Mouse (Mus musculus): ENCODE measurements around the gene Mbd4. TPM values are rescaled to one million over a fixed set of nuclear protein-coding genes. Genes with fewer than 3 reads are reported as not detected.
"Not testable (repeated sequence)": the region's sequence is repeated elsewhere in the genome, so short reads cannot be mapped to it uniquely, and the experiment has no call there.

The Mbd4 gene
- polyA plus RNA-seq, 1 experiment from 2014 or later, result 36.2 TPM

- Histone ChIP-seq H3K36me3 (replicated peaks) (peaks cover 65% of the 10 kb centered on the region), H3K4me3 (no peak overlapping the region), H3K4me1 (no peaks in the 10 kb centered on the region), H3K9me3 (peaks cover 7% of the 10 kb centered on the region; the same call in 1 of the 2 replicates), H3K27ac (no peak overlapping the region), H3K27me3 (ENCODE audit: poor library complexity, severe bottlenecking) (no peaks in the 10 kb centered on the region)
- no peak for DNase-seq (ENCODE audit: extremely low spot score, low spot score)
These were observed 30.8 kb upstream of the Mbd4 start for GRCm38 (mm10) chr6:115884018-115884417.

DNA sequence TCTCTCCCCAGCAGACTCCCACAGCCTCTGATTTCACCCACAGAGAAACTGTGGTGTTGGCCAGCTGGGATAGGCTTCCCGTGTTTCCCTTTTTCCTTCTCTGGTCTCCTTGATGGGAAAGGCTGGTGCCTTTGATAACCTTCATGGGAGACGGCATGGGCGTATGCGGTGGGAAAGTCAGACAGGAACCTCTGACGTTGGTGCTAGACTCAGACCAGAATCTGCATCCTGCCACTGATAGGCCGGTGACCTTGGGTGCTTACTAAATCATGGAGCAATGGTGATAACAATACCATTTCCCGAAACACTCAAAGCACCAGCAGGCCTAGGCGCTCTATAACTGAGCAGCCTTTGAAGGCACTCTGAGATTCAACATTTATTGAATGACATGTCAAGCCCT is 27.6 kb upstream of the Mbd4 start:
- DNase-seq (ENCODE audit: extremely low spot score, low spot score), result no peak
- H3K36me3 ChIP-seq (replicated peaks), result peaks cover 66% of the 10 kb centered on the region
- 92% methylated on average over 8 of the region's 8 CpGs for WGBS
- no peaks in the 10 kb centered on the region for H3K27me3 ChIP-seq (ENCODE audit: poor library complexity, severe bottlenecking)
- no peak overlapping the region for H3K4me3 ChIP-seq
- no peak overlapping the region for H3K27ac ChIP-seq
- H3K4me1 ChIP-seq, result no peaks in the 10 kb centered on the region
- no peaks in the 10 kb centered on the region for H3K9me3 ChIP-seq

DNA sequence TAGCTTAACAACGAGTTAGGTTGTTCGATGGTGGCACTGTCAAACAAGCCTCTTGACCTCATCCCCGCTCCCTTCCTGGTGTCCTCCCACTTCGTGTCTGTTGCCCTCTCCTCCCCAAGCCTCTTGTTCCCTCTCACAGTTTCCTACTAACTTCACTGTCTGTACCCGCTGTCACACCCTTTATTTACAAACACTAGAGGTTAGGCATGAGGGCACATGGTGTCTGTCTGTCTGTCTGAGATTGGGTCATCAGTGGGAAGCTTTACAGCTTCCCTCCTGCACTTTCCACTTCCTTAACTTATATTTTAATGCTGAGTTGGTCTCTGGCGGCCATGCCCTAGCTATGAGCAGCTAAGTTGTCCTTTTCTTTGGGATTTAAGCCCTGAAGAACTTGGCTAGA is 26.6 kb upstream of the Mbd4 start:
- no peak overlapping the region for H3K27ac ChIP-seq
- no peaks in the 10 kb centered on the region for H3K4me1 ChIP-seq
- no peak for DNase-seq (ENCODE audit: extremely low spot score, low spot score)
- no peaks in the 10 kb centered on the region for H3K27me3 ChIP-seq (ENCODE audit: poor library complexity, severe bottlenecking)
- no peak overlapping the region for H3K4me3 ChIP-seq
- 87% methylated on average over 6 of the region's 6 CpGs for WGBS
- no peaks in the 10 kb centered on the region for H3K9me3 ChIP-seq
- peaks cover 65% of the 10 kb centered on the region for H3K36me3 ChIP-seq (replicated peaks)

- no peaks in the 10 kb centered on the region for H3K27me3 ChIP-seq (ENCODE audit: poor library complexity, severe bottlenecking)
- DNase-seq (ENCODE audit: extremely low spot score, low spot score), result no peak
- 85% methylated on average over 6 of the region's 6 CpGs for WGBS
- no peaks in the 10 kb centered on the region for H3K4me1 ChIP-seq
- peaks cover 60% of the 10 kb centered on the region for H3K36me3 ChIP-seq (replicated peaks)
- H3K27ac ChIP-seq, result no peak overlapping the region
- no peaks in the 10 kb centered on the region for H3K9me3 ChIP-seq
- H3K4me3 ChIP-seq, result no peak overlapping the region
These were observed 25.5 kb upstream of the Mbd4 start for GRCm38 (mm10) chr6:115878694-115879093.

DNA sequence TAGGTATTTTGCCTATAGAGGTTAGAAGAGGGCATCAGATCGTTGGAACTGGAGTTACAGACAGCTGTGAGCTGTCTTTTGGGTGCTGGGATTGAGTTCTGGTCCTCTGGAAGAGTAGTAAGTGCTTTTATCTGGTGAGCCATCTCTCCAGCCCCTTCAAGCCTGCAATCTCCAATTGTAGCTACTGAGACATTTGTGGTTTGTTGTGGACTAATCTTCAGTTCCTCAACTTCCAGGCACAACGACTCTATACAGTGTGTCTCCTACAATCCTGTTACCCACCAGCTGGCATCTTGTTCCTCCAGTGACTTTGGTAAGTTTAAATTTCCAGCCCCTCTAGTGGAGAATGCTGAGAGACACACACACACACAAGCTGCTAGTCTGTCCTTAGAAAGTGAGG is 24.1 kb upstream of the Mbd4 start:
- Histone ChIP-seq H3K27me3 (ENCODE audit: poor library complexity, severe bottlenecking) (no peaks in the 10 kb centered on the region), H3K9me3 (no peaks in the 10 kb centered on the region), H3K4me3 (no peak overlapping the region), H3K27ac (no peak overlapping the region), H3K4me1 (no peaks in the 10 kb centered on the region), H3K36me3 (replicated peaks) (peaks cover 56% of the 10 kb centered on the region)
- WGBS, result 90% methylated on average over 2 of the region's 2 CpGs
- DNase-seq (ENCODE audit: extremely low spot score, low spot score), result no peak

GRCm38 (mm10) chr6:115871318-115871717 is 18.1 kb upstream of the Mbd4 start:
- not testable (repeated sequence) for DNase-seq (ENCODE audit: extremely low spot score, low spot score); H3K27me3 ChIP-seq (ENCODE audit: poor library complexity, severe bottlenecking); H3K9me3 ChIP-seq; H3K4me3 ChIP-seq; H3K4me1 ChIP-seq; H3K27ac ChIP-seq
- no CpG with 5 or more reads among the region's 3 CpGs for WGBS
- H3K36me3 ChIP-seq (replicated peaks), result peaks cover 12% of the 10 kb centered on the region

DNA sequence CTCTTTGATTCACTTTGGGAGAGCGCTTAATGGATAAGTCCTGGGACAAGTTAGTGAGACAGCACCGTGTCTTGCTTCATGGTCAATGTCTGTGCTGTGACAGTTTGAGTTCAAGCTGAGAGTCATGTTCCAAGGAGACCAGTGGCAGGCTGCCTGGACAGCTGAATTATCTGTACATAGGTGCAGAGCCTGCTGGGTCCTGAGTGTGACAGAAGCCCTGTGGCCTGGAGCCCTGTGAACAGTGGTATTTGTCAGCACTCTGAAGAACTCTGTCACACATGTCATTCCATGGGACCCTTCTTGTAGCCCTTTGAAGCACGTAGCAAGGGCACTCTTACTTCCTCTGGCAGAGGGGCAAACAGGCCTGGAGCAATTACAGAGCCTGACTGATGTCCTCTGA is 14.0 kb upstream of the Mbd4 start:
- not testable (repeated sequence) for H3K4me1 ChIP-seq; H3K27me3 ChIP-seq (ENCODE audit: poor library complexity, severe bottlenecking); H3K4me3 ChIP-seq; H3K9me3 ChIP-seq; DNase-seq (ENCODE audit: extremely low spot score, low spot score); H3K27ac ChIP-seq
- H3K36me3 ChIP-seq (replicated peaks), result peaks cover 26% of the 10 kb centered on the region
- WGBS, result no CpG with 5 or more reads among the region's 3 CpGs

GRCm38 (mm10) chr6:115865246-115865645 is 12.1 kb upstream of the Mbd4 start:
- H3K4me3 ChIP-seq, result no peak overlapping the region
- H3K36me3 ChIP-seq (replicated peaks), result peaks cover 26% of the 10 kb centered on the region
- DNase-seq (ENCODE audit: extremely low spot score, low spot score), result no peak
- no peaks in the 10 kb centered on the region for H3K9me3 ChIP-seq
- no peak overlapping the region for H3K27ac ChIP-seq
- H3K27me3 ChIP-seq (ENCODE audit: poor library complexity, severe bottlenecking), result no peaks in the 10 kb centered on the region
- no peaks in the 10 kb centered on the region for H3K4me1 ChIP-seq
- 93% methylated on average over 4 of the region's 4 CpGs for WGBS

- H3K4me3 ChIP-seq, result no peak overlapping the region
- DNase-seq (ENCODE audit: extremely low spot score, low spot score), result no peak
- H3K36me3 ChIP-seq (replicated peaks), result peaks cover 26% of the 10 kb centered on the region
- no peaks in the 10 kb centered on the region for H3K27me3 ChIP-seq (ENCODE audit: poor library complexity, severe bottlenecking)
- 85% methylated on average over 7 of the region's 7 CpGs for WGBS
- no peaks in the 10 kb centered on the region for H3K4me1 ChIP-seq
- no peaks in the 10 kb centered on the region for H3K9me3 ChIP-seq
- no peak overlapping the region for H3K27ac ChIP-seq
These were observed 10.2 kb upstream of the Mbd4 start for GRCm38 (mm10) chr6:115863340-115863841.

GRCm38 (mm10) chr6:115860027-115860556 is 6.9 kb upstream of the Mbd4 start:
- WGBS, result 94% methylated on average over 7 of the region's 7 CpGs
- H3K36me3 ChIP-seq (replicated peaks), result peaks cover 20% of the 10 kb centered on the region
- no peak overlapping the region for H3K27ac ChIP-seq
- H3K27me3 ChIP-seq (ENCODE audit: poor library complexity, severe bottlenecking), result no peaks in the 10 kb centered on the region
- H3K9me3 ChIP-seq, result no peaks in the 10 kb centered on the region
- peaks cover 6% of the 10 kb centered on the region; the same call in 1 of the 2 replicates for H3K4me1 ChIP-seq
- DNase-seq (ENCODE audit: extremely low spot score, low spot score), result no peak
- no peak overlapping the region for H3K4me3 ChIP-seq

DNA sequence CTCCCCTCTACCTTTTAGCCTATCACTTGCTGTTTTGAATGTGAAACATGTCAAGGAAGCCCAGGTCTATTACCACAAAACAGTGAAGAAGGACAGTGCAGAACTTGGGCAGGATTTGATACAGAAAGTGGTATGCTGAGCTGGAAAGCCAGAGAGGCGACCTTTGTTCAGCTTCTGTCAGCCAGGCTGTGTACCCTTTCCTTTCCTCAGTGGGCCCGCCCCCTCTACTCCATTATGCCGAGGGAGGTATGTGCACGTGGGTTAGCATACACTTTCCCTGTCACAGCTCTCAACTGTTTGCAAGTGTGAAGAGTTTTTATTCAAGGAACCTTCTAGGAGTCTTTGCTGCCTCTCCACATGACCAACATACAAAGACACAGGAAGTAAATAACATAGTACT is 6.1 kb upstream of the Mbd4 start:
- Histone ChIP-seq H3K36me3 (replicated peaks) (peaks cover 12% of the 10 kb centered on the region), H3K27me3 (ENCODE audit: poor library complexity, severe bottlenecking) (no peaks in the 10 kb centered on the region), H3K9me3 (no peaks in the 10 kb centered on the region), H3K4me3 (no peak overlapping the region), H3K27ac (no peak overlapping the region), H3K4me1 (peaks cover 6% of the 10 kb centered on the region; the same call in 1 of the 2 replicates)
- WGBS, result 67% methylated on average over 4 of the region's 4 CpGs
- DNase-seq (ENCODE audit: extremely low spot score, low spot score), result no peak

DNA sequence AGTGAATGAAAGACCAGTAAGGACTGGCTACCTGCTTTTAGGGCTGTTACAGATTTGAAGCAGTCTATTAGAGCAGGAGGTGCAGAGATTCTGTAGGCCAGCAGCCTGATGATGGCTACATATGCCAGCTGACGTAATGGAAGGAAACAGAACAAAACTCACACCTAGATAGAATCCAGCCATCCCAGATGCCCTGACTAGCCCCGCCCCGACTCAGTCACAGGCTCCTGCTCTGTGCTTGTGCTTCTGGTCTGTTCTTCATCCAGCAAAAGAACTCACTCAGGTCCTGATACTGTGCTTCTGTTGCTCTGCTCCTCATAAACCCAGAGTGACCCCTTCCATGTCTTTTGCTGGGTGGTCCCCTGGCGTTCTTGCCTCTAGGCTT is 3.2 kb upstream of the Mbd4 start:
- no peaks in the 10 kb centered on the region; the same call in 1 of the 2 replicates for H3K36me3 ChIP-seq (replicated peaks)
- peaks cover 25% of the 10 kb centered on the region for H3K4me1 ChIP-seq
- no peak for DNase-seq (ENCODE audit: extremely low spot score, low spot score)
- 83% methylated on average over 4 of the region's 4 CpGs for WGBS
- H3K27ac ChIP-seq, result no peak overlapping the region
- H3K9me3 ChIP-seq, result no peaks in the 10 kb centered on the region
- no peaks in the 10 kb centered on the region for H3K27me3 ChIP-seq (ENCODE audit: poor library complexity, severe bottlenecking)
- no peak overlapping the region for H3K4me3 ChIP-seq

DNA sequence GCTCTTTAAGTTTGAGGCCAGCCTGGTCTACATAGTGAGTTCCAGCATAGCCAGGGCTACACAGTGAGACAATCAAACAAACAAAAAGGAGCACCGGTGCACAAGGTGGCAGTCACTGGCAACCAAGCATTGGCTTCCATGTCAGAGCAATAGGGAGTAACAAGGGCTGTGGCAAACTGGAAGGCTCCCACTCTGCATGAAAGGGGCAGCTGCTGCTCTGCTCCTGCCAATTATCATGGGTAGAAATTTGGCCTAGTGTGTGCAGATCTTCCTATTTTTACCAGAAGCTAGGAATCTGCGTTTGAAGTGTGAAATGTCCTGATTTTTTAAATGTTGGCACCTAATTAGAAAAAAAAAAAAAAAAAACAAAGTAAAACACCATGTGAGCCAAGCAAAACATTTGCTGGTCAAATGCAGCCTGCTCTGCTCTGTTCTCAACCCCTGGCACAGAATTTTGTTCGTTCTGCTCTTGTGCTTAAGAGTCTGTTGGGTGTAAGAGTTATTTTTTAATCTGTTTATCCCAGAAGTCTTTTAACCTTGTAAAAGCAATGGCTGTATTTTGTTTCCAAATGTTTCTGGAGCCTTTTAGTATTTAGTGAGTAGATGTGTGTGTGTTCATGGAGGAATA is 2.7 kb upstream of the Mbd4 start:
- Histone ChIP-seq H3K27me3 (ENCODE audit: poor library complexity, severe bottlenecking) (no peaks in the 10 kb centered on the region), H3K4me1 (peaks cover 27% of the 10 kb centered on the region), H3K9me3 (no peaks in the 10 kb centered on the region), H3K4me3 (no peak overlapping the region), H3K27ac (no peak overlapping the region), H3K36me3 (replicated peaks) (peaks cover 2% of the 10 kb centered on the region)
- WGBS, result 85% methylated on average over 3 of the region's 3 CpGs
- no peak for DNase-seq (ENCODE audit: extremely low spot score, low spot score)
